Mouse (Mus musculus): ENCODE data around the gene Rapgef5. TPM values are rescaled to one million over a fixed set of nuclear protein-coding genes. Genes with fewer than 3 reads are reported as not detected.

Rapgef5 gene
- total RNA-seq, 1 experiment = 9.9 TPM

- H3K27ac ChIP-seq (ENCODE audit: insufficient read depth, low read depth, low read length, poor library complexity, severe bottlenecking) = peak overlapping the region; percentile 86
- in situ Hi-C loops (cut with MboI; ENCODE audit: low sequenced_read_pairs in 2 of 2, unreplicated experiment in 2 of 2) = no loop called here
- no peak overlapping the region for H3K4me3 ChIP-seq (ENCODE audit: insufficient read depth in 1 of 2, low read depth in 1 of 2, low read length in 2 of 2, poor library complexity in 1 of 2, severe bottlenecking in 1 of 2)
- no peak for DNase-seq (ENCODE audit: low read depth, low spot score)
- no peaks in the 10 kb centered on the region for H3K9me3 ChIP-seq (ENCODE audit: control insufficient read depth, insufficient read depth, low read depth, low read length)
- H3K36me3 ChIP-seq (ENCODE audit: control insufficient read depth, insufficient read depth, low read length, poor library complexity, severe bottlenecking) = no peaks in the 10 kb centered on the region
- 0 out of 2 replicates have a peak overlapping the region, but pooled peaks have one; percentile 10 for H3K9ac ChIP-seq (ENCODE audit: insufficient read depth, low read depth, low read length, poor library complexity, severe bottlenecking)
- peaks cover 23 to 34% of the 10 kb centered on the region in 2 experiments for H3K4me1 ChIP-seq (ENCODE audit: control insufficient read depth in 2 of 2, insufficient read depth in 2 of 2, low read length in 2 of 2, poor library complexity in 1 of 2)
- no peak for TF ChIP-seq MAFK (IDR thresholded peaks at IDR 0.05; ENCODE audit: insufficient read depth, low read depth, low read length)
- no peak for TF ChIP-seq ZC3H11A (IDR thresholded peaks at IDR 0.05; ENCODE audit: borderline replicate concordance, low read depth, low read length)
- TF ChIP-seq HCFC1 (IDR thresholded peaks at IDR 0.05; ENCODE audit: borderline replicate concordance, insufficient read depth, low read length) = no peak
- TF ChIP-seq ZNF384 (IDR thresholded peaks at IDR 0.05; ENCODE audit: low read depth, low read length) = no peak
- no peak for TF ChIP-seq CHD2 (IDR thresholded peaks at IDR 0.05; ENCODE audit: low read depth, low read length)
Measured at GRCm38 (mm10) chr12:117684788-117685187, 168.5 kb downstream of the Rapgef5 start.

DNA sequence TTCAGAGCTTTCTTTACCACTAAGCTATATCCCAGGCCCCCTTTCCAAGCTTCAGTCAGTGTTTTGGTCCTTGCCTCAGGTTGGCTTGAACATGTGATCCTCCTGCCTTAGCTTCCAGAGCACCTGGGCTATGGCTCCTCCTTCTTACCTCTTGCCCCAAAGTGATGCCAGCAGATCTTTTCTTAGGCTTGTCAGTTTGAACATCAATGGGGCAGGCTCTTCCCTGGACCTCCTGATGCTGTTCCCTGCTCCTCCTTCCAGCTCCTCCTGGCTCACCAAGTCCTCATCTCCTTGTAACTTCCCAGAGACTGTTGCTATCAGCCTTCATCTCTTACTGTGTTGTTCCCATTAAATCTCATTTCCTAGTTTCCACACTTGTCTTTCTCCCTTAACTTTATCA is 169.1 kb downstream of the Rapgef5 start:
- no peak overlapping the region for H3K4me3 ChIP-seq (ENCODE audit: insufficient read depth in 1 of 2, low read depth in 1 of 2, low read length in 2 of 2, poor library complexity in 1 of 2, severe bottlenecking in 1 of 2)
- no peak for DNase-seq (ENCODE audit: low read depth, low spot score)

DNA sequence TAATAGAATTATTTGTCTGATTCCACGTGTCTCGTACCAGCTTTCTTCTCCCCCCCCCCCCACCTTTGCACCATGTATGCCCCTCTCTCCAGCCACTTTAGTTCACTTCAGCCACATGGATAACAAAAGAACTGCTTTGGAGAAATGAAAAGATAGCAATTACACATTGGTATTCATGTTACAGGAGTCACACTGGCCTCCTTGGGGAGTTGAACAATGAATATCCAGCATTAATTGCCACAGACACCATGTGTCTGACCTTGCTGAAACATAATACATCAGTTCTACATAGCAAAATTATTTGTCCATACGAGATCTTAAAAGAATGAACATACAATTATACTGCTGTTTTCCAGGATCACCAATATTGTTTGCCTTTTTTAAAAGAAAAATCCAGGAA is 170.5 kb downstream of the Rapgef5 start:
- DNase-seq (ENCODE audit: low read depth, low spot score) = no peak
- Histone ChIP-seq H3K4me3 (ENCODE audit: insufficient read depth in 1 of 2, low read depth in 1 of 2, low read length in 2 of 2, poor library complexity in 1 of 2, severe bottlenecking in 1 of 2) (no peak overlapping the region), H3K27ac (ENCODE audit: insufficient read depth, low read depth, low read length, poor library complexity, severe bottlenecking) (no peak overlapping the region), H3K36me3 (ENCODE audit: control insufficient read depth, insufficient read depth, low read length, poor library complexity, severe bottlenecking) (no peaks in the 10 kb centered on the region), H3K4me1 (ENCODE audit: control insufficient read depth in 2 of 2, insufficient read depth in 2 of 2, low read length in 2 of 2, poor library complexity in 1 of 2) (peaks cover 16 to 23% of the 10 kb centered on the region in 2 experiments), H3K9ac (ENCODE audit: insufficient read depth, low read depth, low read length, poor library complexity, severe bottlenecking) (no peak overlapping the region), H3K9me3 (ENCODE audit: control insufficient read depth, insufficient read depth, low read depth, low read length) (no peaks in the 10 kb centered on the region)
- TF ChIP-seq MAFK (IDR thresholded peaks at IDR 0.05; ENCODE audit: insufficient read depth, low read depth, low read length) (no peak), ZC3H11A (IDR thresholded peaks at IDR 0.05; ENCODE audit: borderline replicate concordance, low read depth, low read length) (no peak), HCFC1 (IDR thresholded peaks at IDR 0.05; ENCODE audit: borderline replicate concordance, insufficient read depth, low read length) (no peak), CHD2 (IDR thresholded peaks at IDR 0.05; ENCODE audit: low read depth, low read length) (no peak), ZNF384 (IDR thresholded peaks at IDR 0.05; ENCODE audit: low read depth, low read length) (no peak)
- in situ Hi-C loops (cut with MboI; ENCODE audit: low sequenced_read_pairs in 2 of 2, unreplicated experiment in 2 of 2) = no loop called here

More for the DNA sequence above, 169.1 kb downstream of the Rapgef5 start:
- Histone ChIP-seq H3K36me3 (ENCODE audit: control insufficient read depth, insufficient read depth, low read length, poor library complexity, severe bottlenecking) (no peaks in the 10 kb centered on the region), H3K4me1 (ENCODE audit: control insufficient read depth in 2 of 2, insufficient read depth in 2 of 2, low read length in 2 of 2, poor library complexity in 1 of 2) (peaks cover 23 to 32% of the 10 kb centered on the region in 2 experiments), H3K27ac (ENCODE audit: insufficient read depth, low read depth, low read length, poor library complexity, severe bottlenecking) (no peak overlapping the region), H3K9ac (ENCODE audit: insufficient read depth, low read depth, low read length, poor library complexity, severe bottlenecking) (no peak overlapping the region), H3K9me3 (ENCODE audit: control insufficient read depth, insufficient read depth, low read depth, low read length) (no peaks in the 10 kb centered on the region)
- TF ChIP-seq ZC3H11A (IDR thresholded peaks at IDR 0.05; ENCODE audit: borderline replicate concordance, low read depth, low read length) (no peak), MAFK (IDR thresholded peaks at IDR 0.05; ENCODE audit: insufficient read depth, low read depth, low read length) (no peak), ZNF384 (IDR thresholded peaks at IDR 0.05; ENCODE audit: low read depth, low read length) (no peak), HCFC1 (IDR thresholded peaks at IDR 0.05; ENCODE audit: borderline replicate concordance, insufficient read depth, low read length) (no peak), CHD2 (IDR thresholded peaks at IDR 0.05; ENCODE audit: low read depth, low read length) (no peak)
- in situ Hi-C loops (cut with MboI; ENCODE audit: low sequenced_read_pairs in 2 of 2, unreplicated experiment in 2 of 2) = no loop called here

DNA sequence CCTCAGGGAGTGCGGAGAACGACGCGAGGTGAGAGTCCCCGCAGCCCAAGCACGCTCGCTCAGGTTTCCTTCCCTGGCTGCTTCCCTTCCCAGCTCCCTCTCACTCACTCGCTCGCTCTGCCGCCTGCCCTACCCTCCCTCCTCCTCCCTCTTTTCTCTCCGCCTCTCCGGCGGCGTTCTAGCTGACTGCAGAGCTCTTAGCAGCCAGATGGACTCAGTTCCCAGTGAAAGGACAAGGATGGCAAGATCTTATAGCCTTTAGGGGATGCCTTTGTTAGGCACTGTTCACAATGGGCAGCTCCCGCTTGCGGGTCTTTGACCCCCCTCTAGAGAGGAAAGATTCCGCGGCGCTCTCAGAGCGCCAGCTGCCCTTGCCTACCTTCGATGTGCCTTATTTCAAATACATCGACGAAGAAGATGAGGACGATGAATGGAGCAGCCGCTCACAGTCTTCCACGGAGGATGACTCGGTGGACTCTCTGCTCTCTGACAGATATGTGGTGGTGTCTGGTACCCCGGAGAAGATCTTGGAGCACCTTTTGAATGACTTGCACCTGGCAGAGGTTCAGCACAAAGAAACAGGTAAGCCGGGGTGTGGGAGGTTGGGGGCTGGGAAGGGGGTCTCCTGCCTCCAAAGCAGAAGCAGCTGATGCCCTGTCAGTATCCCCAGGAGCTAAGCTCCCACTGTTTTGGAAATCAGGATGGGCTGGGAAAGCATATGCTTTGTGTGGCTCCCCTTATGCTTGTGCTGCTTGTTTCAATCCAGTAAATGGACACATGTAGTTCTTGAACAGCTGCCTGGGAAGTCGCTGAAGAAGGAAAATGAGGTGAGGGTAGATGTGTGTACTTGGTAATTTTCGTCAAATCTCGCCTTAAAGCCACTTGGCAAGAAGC is 172.6 kb downstream of the Rapgef5 start:
- Histone ChIP-seq H3K4me3 (ENCODE audit: insufficient read depth in 1 of 2, low read depth in 1 of 2, low read length in 2 of 2, poor library complexity in 1 of 2, severe bottlenecking in 1 of 2) (peak overlapping the region; percentile 37 to 49), H3K9ac (ENCODE audit: insufficient read depth, low read depth, low read length, poor library complexity, severe bottlenecking) (peak overlapping the region; percentile 18; the same call in 1 of the 2 replicates), H3K9me3 (ENCODE audit: control insufficient read depth, insufficient read depth, low read depth, low read length) (no peaks in the 10 kb centered on the region), H3K4me1 (ENCODE audit: control insufficient read depth in 2 of 2, insufficient read depth in 2 of 2, low read length in 2 of 2, poor library complexity in 1 of 2) (peaks cover 8 to 15% of the 10 kb centered on the region in 2 experiments), H3K36me3 (ENCODE audit: control insufficient read depth, insufficient read depth, low read length, poor library complexity, severe bottlenecking) (no peaks in the 10 kb centered on the region), H3K27ac (ENCODE audit: insufficient read depth, low read depth, low read length, poor library complexity, severe bottlenecking) (no peak overlapping the region)
- TF ChIP-seq ZC3H11A (IDR thresholded peaks at IDR 0.05; ENCODE audit: borderline replicate concordance, low read depth, low read length) (no peak), CHD2 (IDR thresholded peaks at IDR 0.05; ENCODE audit: low read depth, low read length) (no peak), MAFK (IDR thresholded peaks at IDR 0.05; ENCODE audit: insufficient read depth, low read depth, low read length) (no peak), ZNF384 (IDR thresholded peaks at IDR 0.05; ENCODE audit: low read depth, low read length) (no peak), HCFC1 (IDR thresholded peaks at IDR 0.05; ENCODE audit: borderline replicate concordance, insufficient read depth, low read length) (no peak)
- in situ Hi-C loops (cut with MboI; ENCODE audit: low sequenced_read_pairs in 2 of 2, unreplicated experiment in 2 of 2) = no loop called here
- DNase-seq (ENCODE audit: low read depth, low spot score) = no peak
